Mouse (Mus musculus): ENCODE results near the gene Reep3.

DNA sequence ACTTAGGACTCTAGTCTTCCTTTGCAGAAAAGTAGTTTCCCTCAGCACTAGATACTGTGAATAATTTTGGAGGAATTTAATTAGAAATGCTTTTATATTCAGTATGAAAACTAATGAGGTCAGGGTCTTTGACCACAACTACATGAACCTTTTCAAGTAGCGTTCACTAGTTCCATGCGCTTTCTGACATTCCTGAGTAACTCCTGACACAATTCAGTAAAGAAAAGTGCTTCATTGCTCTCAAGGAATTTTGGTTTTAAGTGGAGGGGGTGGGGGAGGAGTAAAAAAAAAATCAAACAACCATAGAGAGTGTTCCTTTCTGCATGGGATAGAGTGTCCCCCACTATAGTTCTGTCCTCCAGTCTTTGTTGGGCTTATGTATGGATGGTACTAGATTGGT is 23.9 kb upstream of the Reep3 start:
- TF ChIP-seq CTCF (conservative IDR thresholded peaks at IDR 0.05; ENCODE audit: low read length): no peak
- no peak for TF ChIP-seq NANOG (IDR thresholded peaks at IDR 0.05; ENCODE audit: borderline replicate concordance, low read length)

Measured in E14TG2a.4 (cell line).